Mouse (Mus musculus) bone marrow, adult 2 months (tissue): ENCODE data around the gene Mindy3. TPM values are rescaled to one million over a fixed set of nuclear protein-coding genes. Genes with fewer than 3 reads are reported as not detected.
A peak's percentile ranks its signal among the peaks of the same experiment; 100 is the strongest.

ENCODE experiments used
- H3K27ac ChIP-seq: fragments of 200-500 bp; 2 replicates; pipeline ENCODE4 v1.5.1; 2012; ENCODE audit warnings: low read depth, mild to moderate bottlenecking, control low read depth, inconsistent platforms, low read length; ENCODE audit not compliant: control insufficient read depth, poor library complexity, insufficient read depth
- H3K4me1 ChIP-seq: fragments of 200-500 bp; 2 replicates; pipeline ENCODE4 v1.6.1; 2011; ENCODE audit warnings: low read length; ENCODE audit not compliant: control insufficient read depth, insufficient read depth
- H3K4me3 ChIP-seq: fragments of 200-500 bp; replicated peaks from 2 replicates; pipeline ENCODE3; 2011; ENCODE audit warnings: mild to moderate bottlenecking, low read depth, low read length, control low read depth; ENCODE audit not compliant: control insufficient read depth
- CTCF ChIP-seq: fragments of 200-500 bp; IDR thresholded peaks from 2 replicates; pipeline ENCODE4 v1.5.1; 2011; ENCODE audit warnings: low read length, control low read depth; ENCODE audit not compliant: control insufficient read depth, insufficient read depth
- POLR2A ChIP-seq: fragments of 200-500 bp; IDR thresholded peaks from 2 replicates; pipeline ENCODE4 v1.6.1; 2011; ENCODE audit warnings: low read depth, mild to moderate bottlenecking, control low read depth, low read length, borderline replicate concordance; ENCODE audit not compliant: control insufficient read depth
- WGBS: fragments of 180-500 bp; shearing (Covaris S2); methylation state at CpG from one replicate; pipeline ENCODE4 v1.1.7; 2018; 5-methylcytosine and 5-hydroxymethylcytosine counted together
- polyA plus RNA-seq: library from polyadenylated mRNA; stranded (reverse); fragments of >200 nt; gene quantifications from 2 replicates; pipeline ENCODE4 v1.2.4, GENCODE M21; 2011; ENCODE audit warnings: low replicate concordance; ENCODE audit not compliant: missing spikeins, insufficient read depth, insufficient read length

Gene Mindy3
- polyA plus RNA-seq, 1 experiment, result 21.1 TPM

DNA sequence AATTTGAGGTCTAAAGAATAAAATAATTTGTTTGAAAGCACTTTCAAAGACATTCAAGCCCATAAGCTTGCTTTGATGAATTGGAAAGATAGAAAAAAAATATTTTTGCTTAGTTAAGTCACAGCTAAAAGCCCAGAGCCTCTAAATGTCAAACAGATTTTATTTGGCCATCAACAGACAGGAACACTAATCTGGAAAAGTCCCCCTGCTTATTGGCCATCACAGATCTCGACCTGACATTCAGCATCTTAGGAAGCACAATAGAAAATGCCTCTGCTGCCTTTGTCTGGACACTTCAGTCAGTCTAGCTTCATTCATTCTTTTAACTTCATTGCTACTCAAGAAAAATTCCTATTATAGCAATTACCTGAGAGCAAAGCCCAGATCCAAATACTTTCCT, 58.0 kb downstream of the Mindy3 start:
- H3K4me1 ChIP-seq, result no peaks in the 10 kb centered on the region
- no peak overlapping the region for H3K4me3 ChIP-seq
- 81% methylated on average over 1 of the region's 1 CpGs for WGBS
- TF ChIP-seq CTCF, result no peak
- no peak for TF ChIP-seq POLR2A
- H3K27ac ChIP-seq, result no peak overlapping the region

DNA sequence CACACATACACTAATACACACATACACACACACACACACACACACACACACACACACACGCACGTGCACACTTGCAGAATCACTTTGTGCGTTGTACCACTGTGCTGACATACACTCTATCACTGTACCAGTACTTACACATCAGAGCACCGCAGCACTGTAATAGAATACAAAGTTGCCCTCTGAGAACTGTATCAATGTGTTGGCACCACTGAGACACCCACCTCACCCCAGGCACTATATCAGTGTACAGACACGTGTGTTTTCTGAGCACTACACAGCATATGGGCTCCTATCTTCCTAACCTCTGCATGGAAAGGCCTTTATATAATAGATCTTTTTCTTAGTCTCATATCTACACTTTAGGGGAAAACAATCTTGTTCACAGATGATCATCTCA, 64.4 kb downstream of the Mindy3 start:
- TF ChIP-seq POLR2A (no peak), CTCF (no peak)
- no peak overlapping the region for H3K4me3 ChIP-seq
- H3K4me1 ChIP-seq, result no peaks in the 10 kb centered on the region
- no peak overlapping the region for H3K27ac ChIP-seq
- WGBS, result 88% methylated on average over 5 of the region's 5 CpGs

DNA sequence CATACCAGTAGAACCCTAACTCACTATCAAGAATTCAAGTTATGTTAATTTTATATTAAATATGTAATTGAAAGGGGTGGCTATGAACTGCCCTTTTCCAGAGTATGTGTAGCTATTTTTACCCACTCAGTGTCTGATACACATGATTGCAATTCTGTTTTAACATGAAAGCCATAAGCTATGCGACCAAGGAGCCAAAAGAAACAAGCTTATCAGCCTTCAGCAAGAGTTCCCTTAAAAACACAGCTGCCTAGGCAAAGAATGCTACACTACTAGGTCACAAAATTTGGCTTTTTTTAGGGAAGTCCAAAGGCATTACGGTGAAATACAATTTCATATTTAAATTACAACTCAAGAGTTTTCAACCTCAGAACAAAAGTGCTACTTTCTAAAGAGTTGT, 70.4 kb downstream of the Mindy3 start:
- Histone ChIP-seq H3K27ac (no peak overlapping the region), H3K4me3 (no peak overlapping the region)
- WGBS, result 85% methylated on average over 2 of the region's 2 CpGs

DNA sequence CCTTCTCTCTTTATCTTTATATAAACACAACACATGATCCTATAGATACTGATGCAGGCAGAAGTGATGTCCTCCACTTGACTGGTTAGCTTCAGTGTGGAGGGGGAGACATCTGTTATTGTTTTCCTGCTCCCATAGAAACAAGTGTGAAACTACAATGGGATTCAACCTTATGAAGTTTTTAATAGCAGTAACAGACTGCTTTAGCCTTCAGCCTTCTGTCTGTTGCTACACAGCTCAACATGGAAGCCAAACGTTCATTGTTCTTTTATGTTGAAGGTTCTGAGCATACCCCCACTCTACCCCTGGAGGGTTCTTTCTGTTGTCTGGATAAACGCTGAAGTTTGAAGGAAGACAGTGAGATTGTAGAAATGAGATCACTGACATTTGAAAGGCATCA, 87.3 kb downstream of the Mindy3 start:
- WGBS, result 70% methylated on average over 2 of the region's 2 CpGs
- TF ChIP-seq POLR2A (no peak), CTCF (no peak)
- H3K27ac ChIP-seq, result no peak overlapping the region
- H3K4me1 ChIP-seq, result no peaks in the 10 kb centered on the region
- no peak overlapping the region for H3K4me3 ChIP-seq

More for the DNA sequence above, 70.4 kb downstream of the Mindy3 start:
- TF ChIP-seq CTCF, result no peak
- TF ChIP-seq POLR2A, result no peak
- H3K4me1 ChIP-seq, result no peaks in the 10 kb centered on the region

DNA sequence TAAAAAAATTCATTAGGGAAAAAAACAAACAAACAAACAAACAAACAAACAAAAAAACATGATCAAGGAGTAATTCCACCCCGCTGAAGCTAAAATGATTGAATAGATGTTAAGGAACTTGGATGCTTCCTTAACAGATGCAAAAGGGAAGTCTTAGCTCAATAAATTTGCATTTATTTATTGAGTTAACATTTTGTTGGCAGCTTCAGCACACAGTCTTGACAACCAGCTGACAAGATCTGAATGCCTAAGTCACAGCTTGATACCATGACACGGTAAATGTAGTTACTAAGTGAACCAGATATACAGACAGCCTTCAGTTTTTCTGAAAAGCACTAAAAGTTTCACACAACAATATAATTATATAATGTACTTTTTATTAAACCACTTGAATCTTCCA, 89.7 kb downstream of the Mindy3 start:
- no peak overlapping the region for H3K27ac ChIP-seq
- no peak overlapping the region for H3K4me3 ChIP-seq
- no peak for TF ChIP-seq POLR2A
- TF ChIP-seq CTCF, result no peak
- H3K4me1 ChIP-seq, result no peaks in the 10 kb centered on the region
- 52% methylated on average over 2 of the region's 2 CpGs for WGBS

DNA sequence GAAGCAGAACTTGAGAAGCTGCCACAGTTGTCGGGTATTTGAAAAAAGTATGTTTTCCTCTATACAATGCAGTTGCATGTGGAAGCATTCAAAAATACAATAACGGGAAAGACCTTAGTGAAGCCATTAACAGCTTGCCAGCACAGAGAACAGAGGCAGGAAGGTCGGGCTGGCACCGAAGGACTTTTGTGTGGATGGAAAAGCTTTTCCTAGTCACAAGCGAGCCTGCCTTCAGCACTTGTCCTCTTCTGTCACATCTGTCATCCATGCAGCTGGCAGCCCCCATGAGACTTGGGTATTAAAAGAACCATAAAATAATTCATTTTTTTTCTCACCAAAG, 90.2 kb downstream of the Mindy3 start:
- Histone ChIP-seq H3K27ac (no peak overlapping the region), H3K4me3 (no peak overlapping the region), H3K4me1 (no peaks in the 10 kb centered on the region)
- 48% methylated on average over 5 of the region's 5 CpGs for WGBS
- no peak for TF ChIP-seq CTCF
- no peak for TF ChIP-seq POLR2A

DNA sequence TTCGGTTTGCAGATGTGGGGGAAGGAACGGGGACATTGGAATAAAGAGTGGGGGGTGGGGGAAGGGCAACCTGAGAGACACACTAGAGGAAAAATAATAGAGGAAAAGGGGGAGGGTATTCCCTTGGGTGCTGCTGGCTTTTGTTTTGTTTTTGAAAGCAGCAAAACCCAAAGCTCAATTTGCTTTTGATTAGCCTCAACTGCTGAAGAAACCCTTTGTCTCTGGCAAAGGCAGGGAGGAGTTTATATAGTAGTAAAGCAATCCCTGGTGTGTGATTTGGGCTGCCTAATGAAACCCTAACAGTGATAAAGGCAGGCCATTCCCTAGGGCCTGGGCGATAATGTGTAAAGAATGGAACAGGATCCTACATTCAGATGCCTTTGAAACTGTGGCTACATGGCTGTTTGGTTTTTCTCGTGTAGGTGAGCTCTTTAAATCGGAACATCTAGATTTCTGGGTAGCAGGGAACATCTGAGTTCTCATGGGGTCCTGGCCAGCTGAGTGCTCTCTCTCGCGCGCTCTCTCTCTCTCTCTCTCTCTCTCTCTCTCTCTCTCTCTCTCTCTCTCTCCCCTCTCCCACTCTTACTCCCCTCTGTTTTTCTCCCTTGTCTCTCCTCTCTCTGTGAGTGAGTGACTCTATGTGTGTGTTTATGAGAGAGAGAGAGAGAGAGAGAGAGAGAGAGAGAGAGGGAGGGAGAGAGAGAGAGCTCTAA, 90.8 kb downstream of the Mindy3 start:
- Histone ChIP-seq H3K27ac (no peak overlapping the region), H3K4me3 (no peak overlapping the region), H3K4me1 (no peaks in the 10 kb centered on the region)
- no peak for TF ChIP-seq CTCF
- no peak for TF ChIP-seq POLR2A
- WGBS, result 71% methylated on average over 8 of the region's 8 CpGs

DNA sequence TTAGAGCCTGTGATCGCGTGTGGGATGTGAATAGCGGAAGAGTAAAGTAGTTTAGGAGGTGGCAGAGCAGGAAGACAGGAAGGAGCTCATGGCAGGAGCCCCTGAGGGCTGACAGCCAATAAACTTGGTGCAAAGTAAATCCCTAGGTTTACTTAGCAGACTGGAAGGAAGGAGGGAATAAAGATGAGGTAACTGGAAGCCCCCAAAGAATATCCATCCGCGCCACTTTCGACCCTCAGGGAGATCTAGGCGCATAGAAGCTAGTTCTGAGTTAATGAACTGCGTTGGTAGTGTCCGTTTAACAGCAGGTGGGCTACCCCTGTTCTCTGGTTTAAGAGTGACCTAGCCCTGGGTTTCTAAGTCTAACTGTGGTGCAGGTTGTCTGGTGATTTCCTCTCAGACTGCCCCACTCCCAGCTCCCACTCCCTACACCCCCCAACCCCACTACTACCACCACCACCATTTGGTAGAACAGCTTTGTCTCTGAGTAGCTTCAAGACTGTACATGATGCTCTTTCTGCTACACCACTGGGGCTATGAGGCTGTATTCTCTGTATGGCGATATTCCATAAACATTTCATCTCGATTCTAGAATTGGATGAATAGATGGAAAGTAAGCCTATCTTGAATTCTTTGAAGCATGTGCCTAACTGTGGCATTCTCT, 91.4 kb downstream of the Mindy3 start:
- H3K4me3 ChIP-seq, result no peak overlapping the region
- TF ChIP-seq POLR2A (no peak), CTCF (no peak)
- WGBS, result 59% methylated on average over 11 of the region's 11 CpGs
- H3K27ac ChIP-seq, result no peak overlapping the region
- no peaks in the 10 kb centered on the region for H3K4me1 ChIP-seq

DNA sequence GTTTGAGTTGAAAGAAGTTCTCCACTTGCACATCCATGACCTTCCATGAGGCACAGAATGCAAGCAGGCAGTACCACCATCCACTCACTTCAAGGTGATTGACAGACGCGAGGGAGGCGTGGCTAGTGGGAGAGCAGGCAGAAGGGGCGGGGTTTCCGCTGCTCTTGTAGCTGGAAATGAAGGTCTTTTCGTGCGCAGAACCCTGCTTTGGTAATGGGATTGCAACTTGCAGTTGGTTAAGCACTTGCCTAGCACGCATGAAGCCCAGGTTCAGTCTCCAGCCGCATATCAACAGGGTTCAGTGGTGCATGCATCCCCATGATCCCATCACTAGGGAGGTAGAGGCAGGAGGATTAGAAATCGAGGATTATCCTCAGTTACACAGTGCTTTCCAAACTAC, 92.1 kb downstream of the Mindy3 start:
- H3K27ac ChIP-seq, result no peak overlapping the region
- 11% methylated on average over 10 of the region's 10 CpGs for WGBS
- no peaks in the 10 kb centered on the region for H3K4me1 ChIP-seq
- no peak for TF ChIP-seq POLR2A
- no peak for TF ChIP-seq CTCF
- peak overlapping the region; percentile 58 for H3K4me3 ChIP-seq
